Mouse (Mus musculus) C2C12 (cell line): Measurements from ENCODE around the gene Hdac4.
A peak's percentile ranks its signal among the peaks of the same experiment; 100 is the strongest.

ENCODE experiments used
- CTCF ChIP-seq: IDR thresholded peaks from one replicate; pipeline ENCODE4 v1.5.1; 2011; ENCODE audit not compliant: control insufficient read depth, insufficient read depth, insufficient read length
- FOSL1 ChIP-seq: IDR thresholded peaks from one replicate; pipeline ENCODE4 v1.8.0; 2011; ENCODE audit warnings: mild to moderate bottlenecking, low read length; ENCODE audit not compliant: poor library complexity, insufficient read depth, severe bottlenecking
- MAX ChIP-seq: IDR thresholded peaks from one replicate; pipeline ENCODE4 v1.6.1; 2011; ENCODE audit warnings: mild to moderate bottlenecking, control low read depth
- MYOD1 ChIP-seq: IDR thresholded peaks from one replicate; pipeline ENCODE4 v1.6.1; 2011; ENCODE audit warnings: low read depth; ENCODE audit not compliant: control insufficient read depth, insufficient read length
- MYOG ChIP-seq: IDR thresholded peaks from one replicate; pipeline ENCODE4 v1.6.1; 2011; ENCODE audit not compliant: control insufficient read depth, insufficient read length; ENCODE audit errors: extremely low read depth
- USF1 ChIP-seq: IDR thresholded peaks from one replicate; pipeline ENCODE4 v1.6.1; 2011; ENCODE audit warnings: low read depth, mild to moderate bottlenecking, control low read depth, moderate library complexity

DNA sequence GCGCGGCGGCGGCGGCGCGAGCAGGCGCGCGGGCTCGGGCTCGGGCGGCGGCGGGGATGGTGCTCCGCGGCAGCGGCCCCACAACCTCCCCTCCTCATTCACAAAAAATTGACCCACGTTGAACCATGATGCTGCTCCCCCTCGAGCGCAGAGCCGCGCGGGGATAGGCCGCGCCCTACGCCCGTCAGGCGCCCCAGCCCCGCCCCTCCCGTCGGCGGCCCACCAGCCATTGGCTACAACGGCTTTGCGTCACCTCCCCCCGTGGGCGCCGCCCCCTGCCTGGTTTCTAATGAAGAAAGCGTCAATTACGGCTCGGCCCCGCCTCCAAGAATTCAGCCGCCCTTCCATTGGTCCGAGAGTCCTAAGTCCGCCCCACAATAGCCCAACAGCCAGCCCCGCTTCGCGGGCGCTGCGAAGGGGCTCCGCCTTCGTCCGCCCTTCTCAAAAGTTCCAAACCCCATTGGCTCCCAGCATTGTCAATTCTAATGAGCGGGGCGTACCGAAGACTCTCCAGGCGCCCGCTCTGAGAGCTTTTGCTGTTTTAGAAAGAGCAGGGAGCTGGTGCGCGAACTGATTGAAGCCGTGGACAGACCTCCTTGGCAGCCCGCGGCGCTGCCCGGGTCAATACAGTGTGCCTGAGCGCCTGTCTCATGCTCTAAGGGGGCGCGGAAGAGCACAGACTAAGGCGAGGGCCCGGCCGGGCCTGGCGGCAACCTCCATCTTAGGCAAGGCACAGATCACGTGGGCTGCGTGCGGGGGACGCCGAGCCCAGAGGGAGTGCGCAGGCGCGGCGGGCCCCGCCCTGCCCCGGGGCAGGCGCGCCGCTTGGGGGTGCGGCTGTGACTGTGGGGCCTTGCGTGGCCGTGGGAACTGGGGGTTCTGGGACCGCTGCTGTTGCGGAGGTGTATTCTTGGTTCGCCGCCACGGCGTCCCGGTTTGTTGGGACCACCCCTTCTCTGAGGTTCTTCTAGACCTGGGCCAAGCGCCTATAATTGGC lies 15.1 kb downstream of the Hdac4 start:
- TF ChIP-seq USF1 (peak; percentile 89), MYOD1 (no peak), MAX (no peak), CTCF (no peak), MYOG (no peak), FOSL1 (no peak)
